Mouse (Mus musculus) embryonic facial prominence, embryonic 10.5 days (tissue): ENCODE measurements at regions not wholly inside any gene's neighbourhood (a gene's known extent, or its start where the extent isn't known, plus 50 kb on each side); places are given as distances from the start of the nearest gene placed in this dataset.
A peak's percentile ranks its signal among the peaks of the same experiment; 100 is the strongest.

Source experiments
- DNase-seq: peaks from one replicate; pipeline ENCODE4 v3.0.0-alpha.2; 2017; ENCODE audit warnings: low spot score
- H3K27ac ChIP-seq: fragments of 300-500 bp; sonication (generic); replicated peaks from 2 replicates; pipeline ENCODE4 v1.5.1; 2016; ENCODE audit warnings: mild to moderate bottlenecking
- H3K27me3 ChIP-seq: fragments of 300-500 bp; sonication (generic); replicated peaks from 2 replicates; pipeline ENCODE4 v1.6.1; 2016; ENCODE audit warnings: low read depth, mild to moderate bottlenecking; ENCODE audit not compliant: poor library complexity, severe bottlenecking
- H3K36me3 ChIP-seq: fragments of 300-500 bp; sonication (generic); replicated peaks from 2 replicates; pipeline ENCODE4 v1.6.1; 2016; ENCODE audit warnings: mild to moderate bottlenecking, moderate library complexity
- H3K4me1 ChIP-seq: fragments of 300-500 bp; sonication (generic); 2 replicates; pipeline ENCODE4 v1.6.1; 2016
- H3K4me3 ChIP-seq: fragments of 300-500 bp; sonication (generic); 2 replicates; pipeline ENCODE4 v1.5.1; 2016; ENCODE audit warnings: mild to moderate bottlenecking, moderate library complexity
- H3K9me3 ChIP-seq: fragments of 300-500 bp; sonication (generic); 2 replicates; pipeline ENCODE4 v1.6.1; 2016; ENCODE audit warnings: mild to moderate bottlenecking
- WGBS: fragments of 180-500 bp; shearing (Covaris S2); methylation state at CpG from one replicate; pipeline ENCODE4 v1.1.7; 2016; 5-methylcytosine and 5-hydroxymethylcytosine counted together

GRCm38 (mm10) chr13:101153760-101154159 is 320.5 kb upstream of the Slc30a5 start:
- DNase-seq = no peak
- Histone ChIP-seq H3K4me3 (no peak overlapping the region), H3K36me3 (no peaks in the 10 kb centered on the region), H3K9me3 (no peaks in the 10 kb centered on the region), H3K4me1 (no peaks in the 10 kb centered on the region), H3K27ac (no peak overlapping the region), H3K27me3 (no peaks in the 10 kb centered on the region)

- WGBS = 44% methylated on average over 3 of the region's 3 CpGs
Observed at GRCm38 (mm10) chr13:101142761-101143160, 309.5 kb upstream of the Slc30a5 start.

GRCm38 (mm10) chr13:101142104-101142735 is 309.0 kb upstream of the Slc30a5 start:
- H3K9me3 ChIP-seq = no peaks in the 10 kb centered on the region
- DNase-seq = no peak
- H3K4me3 ChIP-seq = no peak overlapping the region
- WGBS = 86% methylated on average over 6 of the region's 6 CpGs
- H3K27ac ChIP-seq = no peak overlapping the region
- H3K4me1 ChIP-seq = no peaks in the 10 kb centered on the region; the same call in 1 of the 2 replicates
- H3K27me3 ChIP-seq = no peaks in the 10 kb centered on the region
- no peaks in the 10 kb centered on the region for H3K36me3 ChIP-seq

More at GRCm38 (mm10) chr13:101142761-101143160, 309.5 kb upstream of the Slc30a5 start:
- H3K4me3 ChIP-seq = no peak overlapping the region
- H3K4me1 ChIP-seq = no peaks in the 10 kb centered on the region; the same call in 1 of the 2 replicates
- DNase-seq = no peak
- no peaks in the 10 kb centered on the region for H3K27me3 ChIP-seq
- no peaks in the 10 kb centered on the region for H3K9me3 ChIP-seq
- H3K36me3 ChIP-seq = no peaks in the 10 kb centered on the region
- no peak overlapping the region for H3K27ac ChIP-seq

GRCm38 (mm10) chr13:101129466-101129865 is 296.2 kb upstream of the Slc30a5 start:
- DNase-seq = no peak
- H3K4me3 ChIP-seq = no peak overlapping the region
- no peaks in the 10 kb centered on the region for H3K27me3 ChIP-seq
- WGBS = 86% methylated on average over 3 of the region's 3 CpGs
- no peaks in the 10 kb centered on the region for H3K36me3 ChIP-seq
- no peak overlapping the region for H3K27ac ChIP-seq
- H3K9me3 ChIP-seq = no peaks in the 10 kb centered on the region
- H3K4me1 ChIP-seq = no peaks in the 10 kb centered on the region

GRCm38 (mm10) chr13:101127808-101128207 is 294.6 kb upstream of the Slc30a5 start:
- Histone ChIP-seq H3K36me3 (no peaks in the 10 kb centered on the region), H3K4me1 (no peaks in the 10 kb centered on the region), H3K27ac (no peak overlapping the region), H3K9me3 (no peaks in the 10 kb centered on the region), H3K4me3 (no peak overlapping the region), H3K27me3 (no peaks in the 10 kb centered on the region)
- no peak for DNase-seq
- 79% methylated on average over 2 of the region's 2 CpGs for WGBS

- no peaks in the 10 kb centered on the region for H3K27me3 ChIP-seq
- no peaks in the 10 kb centered on the region for H3K36me3 ChIP-seq
- no peak overlapping the region for H3K27ac ChIP-seq
- no peak for DNase-seq
- no peaks in the 10 kb centered on the region for H3K9me3 ChIP-seq
- H3K4me1 ChIP-seq = no peaks in the 10 kb centered on the region
- WGBS = 78% methylated on average over 3 of the region's 3 CpGs
- H3K4me3 ChIP-seq = no peak overlapping the region
Observed at GRCm38 (mm10) chr13:101127262-101127661, 294.0 kb upstream of the Slc30a5 start.

GRCm38 (mm10) chr13:101117311-101117710 is 284.1 kb upstream of the Slc30a5 start:
- Histone ChIP-seq H3K4me1 (no peaks in the 10 kb centered on the region), H3K4me3 (no peak overlapping the region), H3K27ac (no peak overlapping the region), H3K36me3 (no peaks in the 10 kb centered on the region), H3K9me3 (no peaks in the 10 kb centered on the region), H3K27me3 (no peaks in the 10 kb centered on the region)
- 89% methylated on average over 2 of the region's 2 CpGs for WGBS
- DNase-seq = no peak

- no peaks in the 10 kb centered on the region for H3K9me3 ChIP-seq
- H3K27me3 ChIP-seq = no peaks in the 10 kb centered on the region
- DNase-seq = no peak
- no peaks in the 10 kb centered on the region for H3K4me1 ChIP-seq
- WGBS = 77% methylated on average over 5 of the region's 5 CpGs
- no peak overlapping the region for H3K4me3 ChIP-seq
- no peak overlapping the region for H3K27ac ChIP-seq
- H3K36me3 ChIP-seq = no peaks in the 10 kb centered on the region
Observed at GRCm38 (mm10) chr13:101115296-101115695, 282.1 kb upstream of the Slc30a5 start.

- Histone ChIP-seq H3K27ac (no peak overlapping the region), H3K27me3 (no peaks in the 10 kb centered on the region), H3K9me3 (no peaks in the 10 kb centered on the region), H3K4me3 (no peak overlapping the region), H3K4me1 (peaks cover 8% of the 10 kb centered on the region; the same call in 1 of the 2 replicates), H3K36me3 (no peaks in the 10 kb centered on the region)
- WGBS = 83% methylated on average over 4 of the region's 4 CpGs
- DNase-seq = no peak
Observed at GRCm38 (mm10) chr13:101112176-101112575, 278.9 kb upstream of the Slc30a5 start.

- H3K27me3 ChIP-seq = no peaks in the 10 kb centered on the region
- DNase-seq = no peak
- H3K4me1 ChIP-seq = peaks cover 8% of the 10 kb centered on the region; the same call in 1 of the 2 replicates
- H3K27ac ChIP-seq = no peak overlapping the region
- H3K4me3 ChIP-seq = no peak overlapping the region
- H3K9me3 ChIP-seq = no peaks in the 10 kb centered on the region
- WGBS = 80% methylated on average over 2 of the region's 2 CpGs
- H3K36me3 ChIP-seq = no peaks in the 10 kb centered on the region
Observed at GRCm38 (mm10) chr13:101111773-101112172, 278.5 kb upstream of the Slc30a5 start.

GRCm38 (mm10) chr13:101100621-101101020 is 267.4 kb upstream of the Slc30a5 start:
- Histone ChIP-seq H3K27ac (no peak overlapping the region), H3K27me3 (no peaks in the 10 kb centered on the region), H3K9me3 (no peaks in the 10 kb centered on the region), H3K36me3 (no peaks in the 10 kb centered on the region), H3K4me3 (no peak overlapping the region), H3K4me1 (peaks cover 6% of the 10 kb centered on the region; the same call in 1 of the 2 replicates)
- WGBS = 65% methylated on average over 3 of the region's 3 CpGs
- peak; percentile 47 for DNase-seq

GRCm38 (mm10) chr13:101096856-101097255 is 263.6 kb upstream of the Slc30a5 start:
- H3K4me1 ChIP-seq = peaks cover 6% of the 10 kb centered on the region; the same call in 1 of the 2 replicates
- WGBS = 87% methylated on average over 1 of the region's 1 CpGs
- no peak for DNase-seq
- no peaks in the 10 kb centered on the region for H3K27me3 ChIP-seq
- no peaks in the 10 kb centered on the region for H3K9me3 ChIP-seq
- no peak overlapping the region for H3K27ac ChIP-seq
- no peaks in the 10 kb centered on the region for H3K36me3 ChIP-seq
- no peak overlapping the region for H3K4me3 ChIP-seq

GRCm38 (mm10) chr13:101096221-101096620 is 263.0 kb upstream of the Slc30a5 start:
- H3K4me3 ChIP-seq = no peak overlapping the region
- no peak for DNase-seq
- H3K9me3 ChIP-seq = no peaks in the 10 kb centered on the region
- H3K27me3 ChIP-seq = no peaks in the 10 kb centered on the region
- H3K27ac ChIP-seq = no peak overlapping the region
- H3K36me3 ChIP-seq = no peaks in the 10 kb centered on the region
- peaks cover 6% of the 10 kb centered on the region; the same call in 1 of the 2 replicates for H3K4me1 ChIP-seq
- 86% methylated on average over 6 of the region's 6 CpGs for WGBS
